Mouse (Mus musculus): Measurements from ENCODE around the gene Zdhhc3.

Zdhhc3 gene

GRCm38 (mm10) chr9:123115566-123115965 lies 2.6 kb upstream of the Zdhhc3 start:
- DNase-seq (ENCODE audit: low read depth, low spot score), result no peak

- no peak for DNase-seq (ENCODE audit: low read depth, low spot score)
Measured at GRCm38 (mm10) chr9:123113931-123114330, 926 bp upstream of the Zdhhc3 start.

GRCm38 (mm10) chr9:123111751-123112221 lies 1.2 kb downstream of the Zdhhc3 start:
- DNase-seq (ENCODE audit: low read depth, low spot score), result no peak

- no peak for DNase-seq (ENCODE audit: low read depth, low spot score)
Measured at GRCm38 (mm10) chr9:123109188-123109587, 3.8 kb downstream of the Zdhhc3 start.

- no peak for DNase-seq (ENCODE audit: low read depth, low spot score)
Measured at GRCm38 (mm10) chr9:123107186-123107585, 5.8 kb downstream of the Zdhhc3 start.

GRCm38 (mm10) chr9:123104362-123104761 lies 8.6 kb downstream of the Zdhhc3 start:
- no peak for DNase-seq (ENCODE audit: low read depth, low spot score)

- no peak for DNase-seq (ENCODE audit: low read depth, low spot score)
Measured at GRCm38 (mm10) chr9:123103425-123103824, 9.6 kb downstream of the Zdhhc3 start.

GRCm38 (mm10) chr9:123099631-123100455 lies 13.2 kb downstream of the Zdhhc3 start:
- DNase-seq (ENCODE audit: low read depth, low spot score), result no peak

- DNase-seq (ENCODE audit: low read depth, low spot score), result no peak
Measured at GRCm38 (mm10) chr9:123090844-123091243, 22.2 kb downstream of the Zdhhc3 start.

- no peak for DNase-seq (ENCODE audit: low read depth, low spot score)
Measured at GRCm38 (mm10) chr9:123087558-123087957, 25.4 kb downstream of the Zdhhc3 start.

GRCm38 (mm10) chr9:123085373-123085772 lies 27.6 kb downstream of the Zdhhc3 start:
- DNase-seq (ENCODE audit: low read depth, low spot score), result no peak

- DNase-seq (ENCODE audit: low read depth, low spot score), result no peak
Measured at GRCm38 (mm10) chr9:123080796-123081195, 32.2 kb downstream of the Zdhhc3 start.

- no peak for DNase-seq (ENCODE audit: low read depth, low spot score)
Measured at GRCm38 (mm10) chr9:123080355-123080754, 32.6 kb downstream of the Zdhhc3 start.

- no peak for DNase-seq (ENCODE audit: low read depth, low spot score)
Measured at GRCm38 (mm10) chr9:123079149-123079548, 33.9 kb downstream of the Zdhhc3 start.

GRCm38 (mm10) chr9:123060172-123060571 lies 52.8 kb downstream of the Zdhhc3 start:
- DNase-seq (ENCODE audit: low read depth, low spot score), result no peak

- no peak for DNase-seq (ENCODE audit: low read depth, low spot score)
Measured at GRCm38 (mm10) chr9:123058724-123059292, 54.2 kb downstream of the Zdhhc3 start.

GRCm38 (mm10) chr9:123047665-123048064 lies 65.3 kb downstream of the Zdhhc3 start:
- no peak for DNase-seq (ENCODE audit: low read depth, low spot score)

GRCm38 (mm10) chr9:123034426-123034825 lies 78.6 kb downstream of the Zdhhc3 start, which contains the start of gene Tgm4:
Gene Tgm4, plus strand, starts transcription at chr9:123034726.
- no peak for DNase-seq (ENCODE audit: low read depth, low spot score)

- DNase-seq (ENCODE audit: low read depth, low spot score), result no peak
Measured at GRCm38 (mm10) chr9:123031496-123032246, 81.3 kb downstream of the Zdhhc3 start.

- no peak for DNase-seq (ENCODE audit: low read depth, low spot score)
Measured at GRCm38 (mm10) chr9:123024201-123024600, 88.8 kb downstream of the Zdhhc3 start.

- no peak for DNase-seq (ENCODE audit: low read depth, low spot score)
Measured at GRCm38 (mm10) chr9:123021636-123022379, 91.2 kb downstream of the Zdhhc3 start.

All from retina, adult 2 months (tissue).